Comparison of ENCODE assay signal across 9 mouse cellular contexts in genomic region chr6:115791842-115792686, GRCm38 (mm10). TPM values are rescaled to one million over a fixed set of nuclear protein-coding genes. Genes with fewer than 3 reads are reported as not detected.
A peak's percentile ranks its signal among the peaks of the same experiment; 100 is the strongest.
DNase-seq lines count a peak whose midpoint lies in the region; ATAC-seq and TF ChIP-seq lines count a peak whose summit lies in the region.
"Had no signal": no experiment of that assay in that cellular context is flagged by ENCODE, and none has a peak within 500 bp of the region (broad histone marks: within the 10 kb centered on the region; RNA-seq: fewer than 3 reads in every experiment).

No protein-coding gene starts in this region.

- peak overlapping the region; percentile 32; the same call in 1 of the 2 replicates for H3K9ac ChIP-seq in ES-E14 (ENCODE audit: insufficient read depth, low read depth, low read length, poor library complexity, severe bottlenecking)
- H3K9ac ChIP-seq: hindbrain, embryonic 15.5 days had no signal

- no peak overlapping the region for H3K4me2 ChIP-seq in myocyte (ENCODE audit: low read depth)
- H3K4me2 ChIP-seq: hindbrain, embryonic 15.5 days had no signal

- no peak overlapping the region for H3ac ChIP-seq in myocyte (ENCODE audit: control insufficient read depth, insufficient read length)

- WGBS in forebrain, embryonic 10.5 days: 94% methylated on average over 34 of the region's 34 CpGs

- no peaks in the 10 kb centered on the region for H3K9me3 ChIP-seq in ES-E14 (ENCODE audit: control insufficient read depth, insufficient read depth, low read depth, low read length)
- H3K9me3 ChIP-seq in forebrain, embryonic 10.5 days: no peaks in the 10 kb centered on the region
- H3K9me3 ChIP-seq: hindbrain, embryonic 15.5 days had no signal

- peaks cover 47% of the 10 kb centered on the region for H3K36me3 ChIP-seq in ES-E14 (ENCODE audit: control insufficient read depth, insufficient read depth, low read length, poor library complexity, severe bottlenecking)
- H3K36me3 ChIP-seq in myocyte (ENCODE audit: control insufficient read depth, insufficient read depth): no peaks in the 10 kb centered on the region
- H3K36me3 ChIP-seq in forebrain, embryonic 10.5 days (replicated peaks): peaks cover 100% of the 10 kb centered on the region

- H3K4me3 ChIP-seq in ES-E14 (ENCODE audit: insufficient read depth in 1 of 2, low read depth in 1 of 2, low read length in 2 of 2, poor library complexity in 1 of 2, severe bottlenecking in 1 of 2): peak overlapping the region; percentile 14 to 16; a peak in 2 of 4 replicates
- H3K4me3 ChIP-seq in myocyte: no peak overlapping the region
- H3K4me3 ChIP-seq in forebrain, embryonic 10.5 days: no peak overlapping the region
- H3K4me3 ChIP-seq: hindbrain, embryonic 15.5 days had no signal

- ATAC-seq in common myeloid progenitor, adult 5-6 weeks (replicated peaks; ENCODE audit: low read depth, poor library complexity, severe bottlenecking): peak; percentile 90

- peak; percentile 21 for DNase-seq in layer of hippocampus, adult 11-12 months (ENCODE audit: low spot score)
- no peak for DNase-seq in layer of hippocampus, postnatal 25 days (ENCODE audit: extremely low spot score in 1 of 2, low spot score in 1 of 2)
- DNase-seq in ES-E14 (ENCODE audit: low read depth, low spot score): no peak
- peak; percentile 67 for DNase-seq in kidney, adult 18-20 months
- DNase-seq in embryo, embryonic 11 days: no peak
- DNase-seq in forebrain, embryonic 10.5 days (ENCODE audit: extremely low spot score, low spot score): no peak

- in situ Hi-C loops in ES-E14 (cut with MboI; ENCODE audit: low sequenced_read_pairs in 2 of 2, unreplicated experiment in 2 of 2): no loop called here

- no peak overlapping the region for H3K27ac ChIP-seq in ES-E14 (ENCODE audit: insufficient read depth, low read depth, low read length, poor library complexity, severe bottlenecking)
- H3K27ac ChIP-seq in forebrain, embryonic 10.5 days: no peak overlapping the region
- H3K27ac ChIP-seq: hindbrain, embryonic 15.5 days had no signal

- peak; percentile 16 for TF ChIP-seq POLR2A in myocyte (IDR thresholded peaks at IDR 0.05; ENCODE audit: insufficient read length, low read depth)

- peaks cover 0 to 4% of the 10 kb centered on the region in 2 experiments; a peak in 2 of 4 replicates for H3K4me1 ChIP-seq in ES-E14 (ENCODE audit: control insufficient read depth in 2 of 2, insufficient read depth in 2 of 2, low read length in 2 of 2, poor library complexity in 1 of 2)
- H3K4me1 ChIP-seq in forebrain, embryonic 10.5 days: no peaks in the 10 kb centered on the region

- H3K79me2 ChIP-seq in myocyte (ENCODE audit: control insufficient read depth, insufficient read depth): no peaks in the 10 kb centered on the region

- no peaks in the 10 kb centered on the region for H3K27me3 ChIP-seq in myocyte (ENCODE audit: control insufficient read depth, insufficient read depth, insufficient read length)
- no peaks in the 10 kb centered on the region for H3K27me3 ChIP-seq in forebrain, embryonic 10.5 days (ENCODE audit: poor library complexity, severe bottlenecking)
- H3K27me3 ChIP-seq: hindbrain, embryonic 15.5 days had no signal

TF ChIP-seq in ES-E14, 5 proteins besides CTCF, POLR2A, EP300 and RAD21:
- TF ChIP-seq ZNF384 (IDR thresholded peaks at IDR 0.05; ENCODE audit: low read depth, low read length) (no peak), CHD2 (IDR thresholded peaks at IDR 0.05; ENCODE audit: low read depth, low read length) (no peak), HCFC1 (IDR thresholded peaks at IDR 0.05; ENCODE audit: borderline replicate concordance, insufficient read depth, low read length) (no peak)
TF ChIP-seq in ES-E14: peak in this region for 0.

TF ChIP-seq in myocyte, 11 proteins besides CTCF, POLR2A, EP300 and RAD21:
- no peak for TF ChIP-seq POLR2AphosphoS2 (IDR thresholded peaks at IDR 0.05; ENCODE audit: insufficient read length, low read depth)
- TF ChIP-seq TCF12 (IDR thresholded peaks at IDR 0.05; ENCODE audit: insufficient read depth, poor library complexity, severe bottlenecking): peak; percentile 78
- TF ChIP-seq REST (IDR thresholded peaks at IDR 0.05; ENCODE audit: insufficient read depth, insufficient read length): no peak
- TF ChIP-seq SRF (IDR thresholded peaks at IDR 0.05; ENCODE audit: control insufficient read depth, insufficient read length, low read depth): no peak
- TF ChIP-seq E2F4 (IDR thresholded peaks at IDR 0.05; ENCODE audit: insufficient read depth): no peak
- TF ChIP-seq USF1 (IDR thresholded peaks at IDR 0.05; ENCODE audit: low read depth): no peak
- peak; percentile 80 to 90 (median 89) for TF ChIP-seq MYOG (IDR thresholded peaks at IDR 0.05; ENCODE audit: control insufficient read depth in 1 of 3, insufficient read depth in 1 of 3, insufficient read length in 2 of 3, low read depth in 2 of 3)
- peak in 2 of 3 experiments; percentile 77 to 80 for TF ChIP-seq MYOD1 (IDR thresholded peaks at IDR 0.05; ENCODE audit: control insufficient read depth in 1 of 3, insufficient read length in 2 of 3, low read depth in 2 of 3)
- TF ChIP-seq MAX (IDR thresholded peaks at IDR 0.05; ENCODE audit: low read depth): no peak
- no peak for TF ChIP-seq CEBPB (IDR thresholded peaks at IDR 0.05; ENCODE audit: insufficient read depth, poor library complexity, severe bottlenecking)
- TF ChIP-seq TCF3 (IDR thresholded peaks at IDR 0.05; ENCODE audit: insufficient read length, low read depth): peak; percentile 76

RNA-seq across cellular contexts. Expression of gene Rpl32, which starts 16.5 kb away (rescaled TPM):
- total RNA-seq in layer of hippocampus, postnatal 25 days (2021): 100 to 1,000 TPM; 471 to 520 TPM
- total RNA-seq in ES-E14 (2012; rRNA removed): 2,783 and 3,173 TPM in 2 replicates
- 6,938 and 7,194 TPM in 2 replicates for total RNA-seq in common myeloid progenitor, adult 5-6 weeks (2017)
- polyA plus RNA-seq in myocyte (2012; fragmentation: generic; extraction: Trizol): 4,367 TPM
- 1,831 and 1,874 TPM in 2 replicates for polyA plus RNA-seq in forebrain, embryonic 10.5 days (2016; fragmentation: Nextera tagmentation; extraction: Ambion mirVana)

RNA-seq across cellular contexts. Expression of gene Cand2, which starts 17.7 kb away (rescaled TPM):
- total RNA-seq in layer of hippocampus, postnatal 25 days (2021): 1 to 10 TPM; 2.7 to 3.8 TPM
- 10.7 and 10.8 TPM in 2 replicates for total RNA-seq in ES-E14 (2012; rRNA removed)
- 3.4 and 3.7 TPM in 2 replicates for total RNA-seq in common myeloid progenitor, adult 5-6 weeks (2017)
- 31.3 TPM for polyA plus RNA-seq in myocyte (2012; fragmentation: generic; extraction: Trizol)
- polyA plus RNA-seq in forebrain, embryonic 10.5 days (2016; fragmentation: Nextera tagmentation; extraction: Ambion mirVana): 59.5 and 65.2 TPM in 2 replicates

RNA-seq across cellular contexts. Expression of gene Tmem40, which starts 29.9 kb away (rescaled TPM):
- under 1 TPM in 1 of 2 experiments, not detected in 1; 0.62 TPM for total RNA-seq in layer of hippocampus, postnatal 25 days (2021)
- total RNA-seq in ES-E14 (2012; rRNA removed): 18.4 and 21.9 TPM in 2 replicates
- total RNA-seq in common myeloid progenitor, adult 5-6 weeks (2017): 29.5 and 39.6 TPM in 2 replicates
- 0.37 TPM for polyA plus RNA-seq in myocyte (2012; fragmentation: generic; extraction: Trizol)
- polyA plus RNA-seq in forebrain, embryonic 10.5 days (2016; fragmentation: Nextera tagmentation; extraction: Ambion mirVana): 0.97 and 1.5 TPM in 2 replicates

RNA-seq across cellular contexts. Expression of gene Efcab12, which starts 46.1 kb away (rescaled TPM):
- 1 to 10 TPM; 2.8 to 3.8 TPM for total RNA-seq in layer of hippocampus, postnatal 25 days (2021)
- total RNA-seq in ES-E14 (2012; rRNA removed): 1.3 and 1.4 TPM in 2 replicates
- total RNA-seq in common myeloid progenitor, adult 5-6 weeks (2017): 0.41 TPM in 1 of 2 replicates, not detected in the other
- polyA plus RNA-seq in myocyte (2012; fragmentation: generic; extraction: Trizol): not detected
- 1.7 and 1.9 TPM in 2 replicates for polyA plus RNA-seq in forebrain, embryonic 10.5 days (2016; fragmentation: Nextera tagmentation; extraction: Ambion mirVana)

Comparison
In these comparisons a context has a peak if more than half of its experiments do, and no peak if none do; other contexts are left out.
1. DNase-seq: peak in layer of hippocampus, adult 11-12 months (single experiment) and kidney, adult 18-20 months (single experiment); none in layer of hippocampus, postnatal 25 days (0 of 2), ES-E14 (single experiment), embryo, embryonic 11 days (single experiment) and forebrain, embryonic 10.5 days (single experiment).
2. H3K4me3 ChIP-seq: peak in ES-E14 (2 of 2); none in myocyte (single experiment) and forebrain, embryonic 10.5 days (single experiment).
3. RNA of gene Tmem40, which starts 29.9 kb away (total RNA-seq): 29.5 to 39.6 TPM in common myeloid progenitor, adult 5-6 weeks and 18.4 to 21.9 TPM in ES-E14; 0.62 TPM in layer of hippocampus, postnatal 25 days; every median in the first group is over 10 times any median in the second.